Mouse (Mus musculus) myocyte (in vitro differentiated cells): Measurements from ENCODE around the gene Zswim9. TPM values are rescaled to one million over a fixed set of nuclear protein-coding genes. Genes with fewer than 3 reads are reported as not detected.

Experiments used
- H3K27me3 ChIP-seq: one replicate; pipeline ENCODE4 v1.6.1; 2011; ENCODE audit not compliant: control insufficient read depth, insufficient read depth, insufficient read length
- H3K36me3 ChIP-seq: one replicate; pipeline ENCODE4 v1.6.1; 2011; ENCODE audit not compliant: control insufficient read depth, insufficient read depth
- H3K4me2 ChIP-seq: one replicate; pipeline ENCODE4 v1.6.1; 2011; ENCODE audit warnings: low read depth, control low read depth
- H3K4me3 ChIP-seq: one replicate; pipeline ENCODE4 v1.5.1; 2011; ENCODE audit warnings: mild to moderate bottlenecking, control low read depth, moderate library complexity
- H3K79me2 ChIP-seq: one replicate; pipeline ENCODE4 v1.6.1; 2011; ENCODE audit not compliant: control insufficient read depth, insufficient read depth
- H3ac ChIP-seq: one replicate; pipeline ENCODE4 v1.6.1; 2011; ENCODE audit not compliant: control insufficient read depth, insufficient read length
- CEBPB ChIP-seq: IDR thresholded peaks from 2 replicates; pipeline ENCODE4 v1.6.1; 2011; ENCODE audit warnings: mild to moderate bottlenecking, moderate library complexity; ENCODE audit not compliant: poor library complexity, insufficient read depth, severe bottlenecking
- E2F4 ChIP-seq: IDR thresholded peaks from one replicate; pipeline ENCODE4 v1.6.1; 2011; ENCODE audit warnings: mild to moderate bottlenecking, control low read depth, moderate library complexity; ENCODE audit not compliant: insufficient read depth
- MAX ChIP-seq: IDR thresholded peaks from one replicate; pipeline ENCODE4 v1.6.1; 2011; ENCODE audit warnings: low read depth, mild to moderate bottlenecking, control low read depth
- MYOD1 ChIP-seq, 3 experiments: IDR thresholded peaks; one replicate each; pipeline ENCODE4 v1.6.1; 2011; ENCODE audit warnings: control low read depth in 2 of 3, low read depth in 2 of 3, mild to moderate bottlenecking in 2 of 3, moderate library complexity in 1 of 3; ENCODE audit not compliant: insufficient read length in 2 of 3, control insufficient read depth in 1 of 3
- MYOG ChIP-seq, 3 experiments: IDR thresholded peaks; one replicate each; pipeline ENCODE4 v1.6.1; 2011; ENCODE audit warnings: control low read depth in 2 of 3, low read depth in 2 of 3, mild to moderate bottlenecking in 2 of 3; ENCODE audit not compliant: insufficient read length in 2 of 3, control insufficient read depth in 1 of 3, insufficient read depth in 1 of 3
- POLR2A ChIP-seq: IDR thresholded peaks from one replicate; pipeline ENCODE4 v1.6.1; 2011; ENCODE audit warnings: low read depth, mild to moderate bottlenecking, control low read depth, moderate library complexity; ENCODE audit not compliant: insufficient read length
- POLR2AphosphoS2 ChIP-seq: IDR thresholded peaks from one replicate; pipeline ENCODE4 v1.6.1; 2011; ENCODE audit warnings: low read depth, control low read depth; ENCODE audit not compliant: insufficient read length
- REST ChIP-seq: IDR thresholded peaks from one replicate; pipeline ENCODE4 v1.6.1; 2011; ENCODE audit warnings: mild to moderate bottlenecking, control low read depth, moderate library complexity; ENCODE audit not compliant: insufficient read depth, insufficient read length
- SRF ChIP-seq: IDR thresholded peaks from one replicate; pipeline ENCODE4 v1.6.1; 2011; ENCODE audit warnings: low read depth; ENCODE audit not compliant: control insufficient read depth, insufficient read length
- TCF12 ChIP-seq: IDR thresholded peaks from one replicate; pipeline ENCODE4 v1.6.1; 2011; ENCODE audit warnings: mild to moderate bottlenecking, control low read depth; ENCODE audit not compliant: poor library complexity, insufficient read depth, severe bottlenecking
- TCF3 ChIP-seq: IDR thresholded peaks from one replicate; pipeline ENCODE4 v1.6.1; 2011; ENCODE audit warnings: low read depth, control low read depth; ENCODE audit not compliant: insufficient read length
- USF1 ChIP-seq: IDR thresholded peaks from one replicate; pipeline ENCODE4 v1.6.1; 2011; ENCODE audit warnings: low read depth, mild to moderate bottlenecking, control low read depth, moderate library complexity
- polyA plus RNA-seq: library from polyadenylated mRNA; unstranded; fragments of >200 nt; fragmentation: generic; extraction: Trizol; gene quantifications from one replicate; pipeline ENCODE4 v1.2.1, GENCODE M21; 2012; ENCODE audit warnings: missing spikeins

Gene Zswim9
- 3.2 TPM for polyA plus RNA-seq

GRCm38 (mm10) chr7:13278308-13278891 is at the start of gene Zswim9:
Zswim9 (minus strand) TSS chr7:13278721.
- Histone ChIP-seq H3K36me3 (peaks cover 4% of the 10 kb centered on the region), H3K79me2 (peaks cover 9% of the 10 kb centered on the region), H3K27me3 (no peaks in the 10 kb centered on the region), H3ac (peak within 1 kb of the TSS; percentile 55), H3K4me2 (peak within 1 kb of the TSS; percentile 83), H3K4me3 (peak within 1 kb of the TSS; percentile 52)
- peak; percentile 58 for TF ChIP-seq POLR2A
- peak; percentile 89 for TF ChIP-seq E2F4
- peak; percentile 39 for TF ChIP-seq POLR2AphosphoS2
- TF ChIP-seq MYOD1 (IDR thresholded peaks at IDR 0.05; ENCODE audit: control insufficient read depth in 1 of 3, insufficient read length in 2 of 3, low read depth in 2 of 3): no peak
- TF ChIP-seq USF1: no peak
- no peak for TF ChIP-seq SRF
- TF ChIP-seq REST: no peak

GRCm38 (mm10) chr7:13324316-13324715 is 45.8 kb upstream of the Zswim9 start, which contains the start of gene Pla2g4c:
Pla2g4c (plus strand) TSS chr7:13324655.
- Histone ChIP-seq H3K36me3 (no peaks in the 10 kb centered on the region), H3K27me3 (no peaks in the 10 kb centered on the region), H3K4me2 (no peak within 1 kb of the TSS), H3ac (no peak within 1 kb of the TSS), H3K4me3 (no peak within 1 kb of the TSS), H3K79me2 (no peaks in the 10 kb centered on the region)
- TF ChIP-seq TCF12: no peak

- H3K79me2 ChIP-seq: no peaks in the 10 kb centered on the region
- no peak overlapping the region for H3ac ChIP-seq
- no peaks in the 10 kb centered on the region for H3K36me3 ChIP-seq
- no peak overlapping the region for H3K4me2 ChIP-seq
- H3K4me3 ChIP-seq: no peak overlapping the region
- no peaks in the 10 kb centered on the region for H3K27me3 ChIP-seq
- TF ChIP-seq TCF12 (no peak), POLR2A (no peak)
These were observed 42.9 kb upstream of the Zswim9 start for GRCm38 (mm10) chr7:13321424-13321823.

GRCm38 (mm10) chr7:13314095-13314597 is 35.6 kb upstream of the Zswim9 start:
- no peak for TF ChIP-seq MYOG (IDR thresholded peaks at IDR 0.05; ENCODE audit: control insufficient read depth in 1 of 3, insufficient read depth in 1 of 3, insufficient read length in 2 of 3, low read depth in 2 of 3)
- no peak for TF ChIP-seq POLR2AphosphoS2
- no peak for TF ChIP-seq USF1
- TF ChIP-seq REST: no peak
- TF ChIP-seq MYOD1 (IDR thresholded peaks at IDR 0.05; ENCODE audit: control insufficient read depth in 1 of 3, insufficient read length in 2 of 3, low read depth in 2 of 3): no peak
- TF ChIP-seq TCF3: no peak
- TF ChIP-seq CEBPB: no peak
- no peak for TF ChIP-seq TCF12
- TF ChIP-seq MAX: no peak
- TF ChIP-seq SRF: no peak
- Histone ChIP-seq H3K36me3 (no peaks in the 10 kb centered on the region), H3K27me3 (no peaks in the 10 kb centered on the region), H3K79me2 (no peaks in the 10 kb centered on the region), H3ac (no peak overlapping the region), H3K4me2 (no peak overlapping the region), H3K4me3 (no peak overlapping the region)

GRCm38 (mm10) chr7:13311401-13311800 is 32.9 kb upstream of the Zswim9 start:
- no peaks in the 10 kb centered on the region for H3K36me3 ChIP-seq
- no peak overlapping the region for H3K4me3 ChIP-seq
- no peak overlapping the region for H3ac ChIP-seq
- no peak overlapping the region for H3K4me2 ChIP-seq
- H3K79me2 ChIP-seq: no peaks in the 10 kb centered on the region
- TF ChIP-seq CEBPB (no peak), USF1 (no peak), SRF (no peak), MYOG (IDR thresholded peaks at IDR 0.05; ENCODE audit: control insufficient read depth in 1 of 3, insufficient read depth in 1 of 3, insufficient read length in 2 of 3, low read depth in 2 of 3) (no peak), E2F4 (no peak), REST (no peak), POLR2AphosphoS2 (no peak), TCF3 (no peak), TCF12 (no peak), MAX (no peak), POLR2A (no peak)
- no peaks in the 10 kb centered on the region for H3K27me3 ChIP-seq
